Mouse (Mus musculus) liver, embryonic 14.5 days (tissue): ENCODE data around the gene Cadm2. TPM values are rescaled to one million over a fixed set of nuclear protein-coding genes. Genes with fewer than 3 reads are reported as not detected.

Experiments
- ATAC-seq: fragments of 200-750 bp; cut with Nextera tagmentation; 2 replicates; pipeline ENCODE4 v1.8.0; 2017; ENCODE audit warnings: moderate number of reproducible peaks, mild to moderate bottlenecking, moderate library complexity; ENCODE audit not compliant: insufficient read depth
- DNase-seq, 3 experiments: peaks; one replicate each; pipeline ENCODE4 v3.0.0-alpha.2; 2012 to 2013; ENCODE audit warnings: low read depth in 3 of 3, low spot score in 3 of 3
- H3K27ac ChIP-seq: fragments of 300-500 bp; sonication (generic); 2 replicates; pipeline ENCODE4 v1.5.1; 2014; ENCODE audit warnings: moderate library complexity, mild to moderate bottlenecking, control low read depth, inconsistent platforms
- H3K27me3 ChIP-seq: fragments of 300-500 bp; sonication (generic); 2 replicates; pipeline ENCODE4 v1.6.1; 2014; ENCODE audit warnings: mild to moderate bottlenecking, low read length, moderate library complexity; ENCODE audit not compliant: control insufficient read depth, insufficient read depth
- H3K36me3 ChIP-seq: fragments of 300-500 bp; sonication (generic); replicated peaks from 2 replicates; pipeline ENCODE4 v1.6.1; 2014; ENCODE audit warnings: low read depth; ENCODE audit not compliant: control insufficient read depth, insufficient read depth
- H3K4me1 ChIP-seq, 2 experiments: fragments of 200-500 bp in 1 of 2; fragments of 300-500 bp in 1 of 2; sonication (generic) in 1 of 2; replicated peaks; 2 replicates each; pipeline ENCODE4 v1.6.1; 2012 to 2014; ENCODE audit warnings: antibody characterized with exemption in 1 of 2, inconsistent platforms in 1 of 2, low read length in 1 of 2; ENCODE audit not compliant: control insufficient read depth in 2 of 2, insufficient read depth in 2 of 2
- H3K4me2 ChIP-seq: fragments of 300-500 bp; sonication (generic); 2 replicates; pipeline ENCODE4 v1.6.1; 2014; ENCODE audit warnings: low read depth, mild to moderate bottlenecking, control low read depth, moderate library complexity
- H3K4me3 ChIP-seq, 2 experiments: fragments of 200-500 bp in 1 of 2; fragments of 300-500 bp in 1 of 2; sonication (generic) in 1 of 2; 2 replicates each; pipeline ENCODE4 v1.5.1; 2012 to 2014; ENCODE audit warnings: low read depth in 2 of 2, low read length in 2 of 2, mild to moderate bottlenecking in 2 of 2, control low read depth in 1 of 2, inconsistent platforms in 1 of 2, moderate library complexity in 1 of 2; ENCODE audit not compliant: insufficient read depth in 1 of 2
- H3K9ac ChIP-seq: fragments of 300-500 bp; sonication (generic); replicated peaks from 2 replicates; pipeline ENCODE4 v1.6.1; 2014; ENCODE audit warnings: mild to moderate bottlenecking, control low read depth, moderate library complexity
- H3K9me3 ChIP-seq: fragments of 300-500 bp; sonication (generic); 2 replicates; pipeline ENCODE4 v1.6.1; 2016; ENCODE audit warnings: low read length, mixed read lengths; ENCODE audit not compliant: control insufficient read depth
- CTCF ChIP-seq: IDR thresholded peaks from 2 replicates; pipeline ENCODE4 v1.5.1; 2016; ENCODE audit warnings: antibody characterized with exemption, low read depth, control low read depth
- EP300 ChIP-seq: IDR thresholded peaks from 2 replicates; pipeline ENCODE4 v1.6.1; 2016; ENCODE audit warnings: antibody characterized with exemption, low read depth
- WGBS: fragments of 180-500 bp; shearing (Covaris S2); extraction: QIAGEN DNeasy Blood & Tissue Kit; methylation state at CpG from one replicate; pipeline ENCODE4 v1.1.7; 2014; ENCODE audit not compliant: insufficient replicate concordance; 5-methylcytosine and 5-hydroxymethylcytosine counted together
- polyA plus RNA-seq, 2 experiments: library from polyadenylated mRNA; depleted of rRNA in 1 of 2; stranded (reverse) in 1 of 2; unstranded in 1 of 2; fragments of >200 nt; fragmentation: Nextera tagmentation in 1 of 2; extraction: Ambion mirVana in 1 of 2; gene quantifications; 2 replicates each; pipeline versions ENCODE4 v1.2.1 to v1.2.3; 2012 to 2014

Gene Cadm2
- polyA plus RNA-seq, 2 experiments, result 0.06 TPM; not detected in 1

- Histone ChIP-seq H3K9ac (no peak overlapping the region), H3K27me3 (no peaks in the 10 kb centered on the region), H3K4me3 (no peak overlapping the region), H3K36me3 (no peaks in the 10 kb centered on the region), H3K4me1 (no peaks in the 10 kb centered on the region), H3K4me2 (no peak overlapping the region), H3K27ac (no peak overlapping the region), H3K9me3 (no peaks in the 10 kb centered on the region)
- WGBS, result 40% methylated on average over 1 of the region's 1 CpGs
- TF ChIP-seq EP300, result no peak
- TF ChIP-seq CTCF, result no peak
- DNase-seq (no peak), ATAC-seq (no peak)
These were observed 434.4 kb downstream of the Cadm2 start for GRCm38 (mm10) chr16:67186322-67186721.

- H3K27ac ChIP-seq, result no peak overlapping the region
- no peak for ATAC-seq
- no peaks in the 10 kb centered on the region for H3K36me3 ChIP-seq
- H3K9me3 ChIP-seq, result no peaks in the 10 kb centered on the region
- H3K9ac ChIP-seq, result no peak overlapping the region
- TF ChIP-seq CTCF, result no peak
- no peak for TF ChIP-seq EP300
- H3K4me1 ChIP-seq, result no peaks in the 10 kb centered on the region
- no peak for DNase-seq
- H3K27me3 ChIP-seq, result no peaks in the 10 kb centered on the region
- no peak overlapping the region for H3K4me3 ChIP-seq
- WGBS, result 66% methylated on average over 5 of the region's 5 CpGs
- H3K4me2 ChIP-seq, result no peak overlapping the region
These were observed 437.8 kb downstream of the Cadm2 start for GRCm38 (mm10) chr16:67182958-67183357.

GRCm38 (mm10) chr16:67175386-67175785, 445.3 kb downstream of the Cadm2 start:
- Histone ChIP-seq H3K9me3 (no peaks in the 10 kb centered on the region), H3K4me1 (no peaks in the 10 kb centered on the region), H3K36me3 (no peaks in the 10 kb centered on the region), H3K27me3 (no peaks in the 10 kb centered on the region), H3K27ac (no peak overlapping the region), H3K4me2 (no peak overlapping the region), H3K9ac (no peak overlapping the region), H3K4me3 (no peak overlapping the region)
- 65% methylated on average over 4 of the region's 4 CpGs for WGBS
- TF ChIP-seq EP300 (no peak), CTCF (no peak)
- DNase-seq, result no peak
- no peak for ATAC-seq

GRCm38 (mm10) chr16:67162211-67162790, 458.4 kb downstream of the Cadm2 start:
- no peak overlapping the region for H3K4me3 ChIP-seq
- DNase-seq, result no peak
- H3K36me3 ChIP-seq, result no peaks in the 10 kb centered on the region
- no peaks in the 10 kb centered on the region for H3K4me1 ChIP-seq
- no peaks in the 10 kb centered on the region for H3K9me3 ChIP-seq
- H3K9ac ChIP-seq, result no peak overlapping the region
- no peak overlapping the region for H3K4me2 ChIP-seq
- TF ChIP-seq CTCF (no peak), EP300 (no peak)
- no peaks in the 10 kb centered on the region for H3K27me3 ChIP-seq
- H3K27ac ChIP-seq, result no peak overlapping the region
- 60% methylated on average over 6 of the region's 6 CpGs for WGBS
- no peak for ATAC-seq

- Histone ChIP-seq H3K4me3 (no peak overlapping the region), H3K9me3 (no peaks in the 10 kb centered on the region), H3K4me1 (no peaks in the 10 kb centered on the region), H3K9ac (no peak overlapping the region), H3K4me2 (no peak overlapping the region), H3K36me3 (no peaks in the 10 kb centered on the region), H3K27ac (no peak overlapping the region), H3K27me3 (no peaks in the 10 kb centered on the region)
- 57% methylated on average over 4 of the region's 4 CpGs for WGBS
- no peak for TF ChIP-seq EP300
- no peak for TF ChIP-seq CTCF
- no peak for DNase-seq
- ATAC-seq, result no peak
These were observed 495.9 kb downstream of the Cadm2 start for GRCm38 (mm10) chr16:67124811-67125210.
